Mouse (Mus musculus) embryonic facial prominence, embryonic 15.5 days (tissue): ENCODE data around the gene Dagla. TPM values are rescaled to one million over a fixed set of nuclear protein-coding genes. Genes with fewer than 3 reads are reported as not detected.
A peak's percentile ranks its signal among the peaks of the same experiment; 100 is the strongest.

Experiments
- ATAC-seq: fragments of 200-750 bp; cut with Nextera tagmentation; 2 replicates; pipeline ENCODE4 v1.8.0; 2017; ENCODE audit warnings: low read depth, moderate TSS enrichment; ENCODE audit not compliant: insufficient number of reproducible peaks, low FRiP score, low TSS enrichment
- H3K27ac ChIP-seq: fragments of 300-500 bp; sonication (generic); replicated peaks from 2 replicates; pipeline ENCODE4 v1.5.1; 2015; ENCODE audit warnings: mild to moderate bottlenecking, inconsistent platforms
- H3K27me3 ChIP-seq: fragments of 300-500 bp; sonication (generic); 2 replicates; pipeline ENCODE4 v1.6.1; 2015; ENCODE audit warnings: inconsistent platforms
- H3K36me3 ChIP-seq: fragments of 300-500 bp; sonication (generic); 2 replicates; pipeline ENCODE4 v1.6.1; 2015; ENCODE audit warnings: mild to moderate bottlenecking, inconsistent platforms
- H3K4me1 ChIP-seq: fragments of 300-500 bp; sonication (generic); 2 replicates; pipeline ENCODE4 v1.6.1; 2015; ENCODE audit warnings: inconsistent platforms
- H3K4me2 ChIP-seq: fragments of 300-500 bp; sonication (generic); replicated peaks from 2 replicates; pipeline ENCODE4 v1.6.1; 2015; ENCODE audit warnings: mild to moderate bottlenecking, inconsistent platforms
- H3K4me3 ChIP-seq: fragments of 300-500 bp; sonication (generic); replicated peaks from 2 replicates; pipeline ENCODE4 v1.5.1; 2015; ENCODE audit warnings: mild to moderate bottlenecking, inconsistent platforms
- H3K9ac ChIP-seq: fragments of 300-500 bp; sonication (generic); 2 replicates; pipeline ENCODE4 v1.6.1; 2015; ENCODE audit warnings: inconsistent platforms
- H3K9me3 ChIP-seq: fragments of 300-500 bp; sonication (generic); replicated peaks from 2 replicates; pipeline ENCODE4 v1.6.1; 2016; ENCODE audit warnings: inconsistent platforms
- WGBS: fragments of 180-500 bp; shearing (Covaris S2); methylation state at CpG from one replicate; pipeline ENCODE4 v1.1.7; 2015; 5-methylcytosine and 5-hydroxymethylcytosine counted together
- polyA plus RNA-seq: library from polyadenylated mRNA; unstranded; fragments of >200 nt; fragmentation: Nextera tagmentation; extraction: Ambion mirVana; gene quantifications from 2 replicates; pipeline ENCODE4 v1.2.1, GENCODE M21; 2015

The Dagla gene
- 2.8 and 3.5 TPM in 2 replicates for polyA plus RNA-seq

DNA sequence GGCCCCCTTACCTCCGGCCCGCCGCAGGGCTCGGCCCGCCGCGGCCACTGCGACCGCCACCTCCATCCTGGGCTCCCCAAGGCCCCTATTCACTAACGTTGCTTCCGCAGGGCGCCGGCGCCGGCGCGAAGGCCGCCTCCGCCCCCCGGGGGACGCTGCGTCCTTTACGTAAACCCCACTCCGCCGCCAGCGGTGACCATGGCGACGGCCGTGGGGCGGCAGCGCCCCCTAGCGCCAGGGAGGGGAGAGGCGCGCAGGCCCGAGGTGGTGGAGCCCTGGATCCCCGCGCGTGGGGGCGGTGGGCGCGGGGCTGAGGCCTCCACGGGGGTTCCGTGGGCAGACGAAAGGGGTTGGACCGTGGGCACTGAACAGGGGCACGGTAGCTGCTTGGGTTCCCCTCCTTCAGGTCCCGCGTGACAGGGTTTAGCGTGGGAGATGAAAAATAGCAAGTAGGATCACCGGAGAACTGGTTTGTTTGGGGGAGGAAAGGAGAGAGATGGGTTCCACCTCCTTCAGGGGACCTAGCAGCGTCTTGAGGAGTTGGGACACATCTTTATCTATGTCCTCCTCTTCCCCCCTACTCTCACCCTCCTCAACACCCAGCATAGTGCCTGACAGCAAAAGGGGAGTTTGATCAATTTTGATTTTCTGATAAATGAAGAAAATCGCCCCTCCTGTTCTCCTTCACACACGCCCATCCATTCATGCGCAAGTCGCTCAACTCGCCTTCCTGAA is at the start of gene Dagla:
Dagla (minus strand) TSS at position 68 of the 735 bp plus-strand sequence.
- Histone ChIP-seq H3K27ac (no peak within 1 kb of the TSS), H3K4me2 (peak within 1 kb of the TSS; percentile 95), H3K27me3 (no peaks in the 10 kb centered on the region), H3K9me3 (no peaks in the 10 kb centered on the region), H3K9ac (peak within 1 kb of the TSS; percentile 59), H3K4me3 (peak within 1 kb of the TSS; percentile 84), H3K36me3 (no peaks in the 10 kb centered on the region), H3K4me1 (peaks cover 32% of the 10 kb centered on the region)
- WGBS, result 7% methylated on average over 56 of the region's 56 CpGs
- peak; percentile 74 for ATAC-seq

DNA sequence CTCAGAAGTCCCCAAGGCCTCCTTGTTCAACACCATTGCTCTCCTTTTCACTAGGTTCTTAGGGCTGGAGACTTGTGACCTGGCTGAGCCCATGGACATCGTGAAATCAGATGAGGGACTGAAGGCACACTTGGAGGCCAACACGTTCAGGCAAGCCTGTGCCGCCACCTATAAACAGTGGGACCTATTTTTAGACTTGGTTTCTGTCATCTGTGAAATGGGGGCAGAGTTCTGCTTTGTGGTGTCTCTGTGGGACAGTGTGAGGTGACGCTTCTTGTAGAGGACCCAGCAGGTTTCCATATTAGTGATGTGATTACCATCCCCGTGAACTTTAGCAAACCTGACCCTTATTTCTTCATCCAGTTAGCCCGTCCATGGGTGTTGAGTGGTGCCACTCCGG is 47.5 kb upstream of the Dagla start:
- Histone ChIP-seq H3K4me3 (no peak overlapping the region), H3K9me3 (no peaks in the 10 kb centered on the region), H3K4me1 (no peaks in the 10 kb centered on the region), H3K4me2 (no peak overlapping the region), H3K36me3 (no peaks in the 10 kb centered on the region), H3K27me3 (no peaks in the 10 kb centered on the region; the same call in 1 of the 2 replicates), H3K9ac (no peak overlapping the region), H3K27ac (no peak overlapping the region)
- no peak for ATAC-seq
- WGBS, result 84% methylated on average over 7 of the region's 7 CpGs

DNA sequence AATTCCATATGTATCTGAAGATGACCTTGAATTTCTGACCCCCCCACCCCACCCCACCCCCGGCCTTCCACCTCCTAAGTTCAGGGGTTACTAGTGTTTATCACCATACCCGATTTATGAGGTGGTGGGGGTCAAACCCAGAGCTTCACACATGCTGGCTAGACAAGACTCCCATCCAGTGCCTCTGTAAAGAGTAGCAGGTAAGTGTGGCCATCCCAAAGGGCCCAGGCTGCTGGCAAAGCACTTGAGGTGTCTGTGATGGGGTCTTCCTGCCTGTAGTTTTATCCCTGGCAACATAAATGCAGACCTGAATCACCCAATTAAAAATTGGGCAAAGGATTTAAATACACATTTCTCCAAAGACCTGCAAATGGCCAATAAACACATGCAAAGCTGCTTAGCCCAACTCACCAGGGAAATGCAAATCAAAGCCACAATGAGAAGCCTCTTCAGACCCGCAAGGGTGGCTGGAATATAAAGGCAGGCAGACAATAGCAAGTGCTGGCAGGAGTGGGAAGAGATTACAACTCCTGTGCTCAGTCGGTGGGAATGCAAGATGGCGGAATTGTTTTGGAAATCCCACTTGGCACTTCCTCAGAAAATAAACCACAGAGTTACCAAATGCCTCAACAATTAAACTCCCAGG is 43.1 kb upstream of the Dagla start:
- Histone ChIP-seq H3K9me3 (no peaks in the 10 kb centered on the region), H3K27me3 (peaks cover 4% of the 10 kb centered on the region; the same call in 1 of the 2 replicates), H3K4me2 (no peak overlapping the region), H3K4me3 (no peak overlapping the region), H3K4me1 (no peaks in the 10 kb centered on the region), H3K36me3 (no peaks in the 10 kb centered on the region), H3K9ac (no peak overlapping the region), H3K27ac (no peak overlapping the region)
- no peak for ATAC-seq
- WGBS, result 55% methylated on average over 5 of the region's 5 CpGs

DNA sequence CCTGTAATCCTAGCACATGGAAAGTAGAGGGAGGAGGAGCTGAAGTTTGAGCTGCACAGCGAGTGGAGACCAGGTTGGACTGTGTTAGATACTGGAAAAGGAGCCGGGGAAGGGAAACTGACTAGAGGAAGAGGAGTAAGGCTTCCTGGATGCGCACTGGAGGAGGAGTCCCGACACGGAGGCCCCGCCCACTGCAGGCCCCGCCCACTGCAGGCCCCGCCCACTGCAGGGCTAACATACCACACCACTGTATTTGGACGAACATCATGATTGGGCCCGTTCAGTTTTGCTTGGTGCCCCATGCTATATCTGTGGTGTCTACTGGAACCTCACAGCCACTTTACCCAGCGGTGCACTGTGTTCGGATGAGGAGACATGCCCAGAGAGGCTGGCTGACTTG is 41.0 kb upstream of the Dagla start:
- H3K4me2 ChIP-seq, result no peak overlapping the region
- no peaks in the 10 kb centered on the region for H3K36me3 ChIP-seq
- peaks cover 4% of the 10 kb centered on the region; the same call in 1 of the 2 replicates for H3K27me3 ChIP-seq
- no peak overlapping the region for H3K4me3 ChIP-seq
- no peak overlapping the region for H3K27ac ChIP-seq
- WGBS, result 29% methylated on average over 12 of the region's 12 CpGs
- no peak overlapping the region for H3K9ac ChIP-seq
- H3K4me1 ChIP-seq, result peaks cover 6% of the 10 kb centered on the region
- no peaks in the 10 kb centered on the region for H3K9me3 ChIP-seq
- ATAC-seq, result 0 out of 2 replicates have a peak, but pooled peaks have one; percentile 16

DNA sequence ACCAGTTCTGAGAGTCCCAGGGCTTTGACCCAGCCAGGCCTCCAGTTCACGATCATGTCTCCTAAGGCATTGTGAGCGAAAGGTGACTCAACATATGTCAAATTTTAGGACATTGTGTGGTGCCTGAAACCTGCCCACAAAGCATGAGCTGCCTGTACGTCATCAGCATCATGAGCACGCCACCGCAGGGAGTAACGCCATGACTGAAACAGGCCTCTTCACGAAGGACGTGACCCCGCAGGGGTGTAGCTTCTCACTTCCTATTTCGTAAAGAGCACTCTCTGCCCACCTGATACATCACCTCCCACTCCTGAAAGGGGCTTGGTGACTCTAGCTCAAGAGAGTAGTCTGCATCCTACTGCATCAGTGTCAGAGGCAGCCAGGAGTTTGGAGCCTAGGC is 39.2 kb upstream of the Dagla start:
- ATAC-seq, result no peak
- WGBS, result 74% methylated on average over 10 of the region's 10 CpGs

DNA sequence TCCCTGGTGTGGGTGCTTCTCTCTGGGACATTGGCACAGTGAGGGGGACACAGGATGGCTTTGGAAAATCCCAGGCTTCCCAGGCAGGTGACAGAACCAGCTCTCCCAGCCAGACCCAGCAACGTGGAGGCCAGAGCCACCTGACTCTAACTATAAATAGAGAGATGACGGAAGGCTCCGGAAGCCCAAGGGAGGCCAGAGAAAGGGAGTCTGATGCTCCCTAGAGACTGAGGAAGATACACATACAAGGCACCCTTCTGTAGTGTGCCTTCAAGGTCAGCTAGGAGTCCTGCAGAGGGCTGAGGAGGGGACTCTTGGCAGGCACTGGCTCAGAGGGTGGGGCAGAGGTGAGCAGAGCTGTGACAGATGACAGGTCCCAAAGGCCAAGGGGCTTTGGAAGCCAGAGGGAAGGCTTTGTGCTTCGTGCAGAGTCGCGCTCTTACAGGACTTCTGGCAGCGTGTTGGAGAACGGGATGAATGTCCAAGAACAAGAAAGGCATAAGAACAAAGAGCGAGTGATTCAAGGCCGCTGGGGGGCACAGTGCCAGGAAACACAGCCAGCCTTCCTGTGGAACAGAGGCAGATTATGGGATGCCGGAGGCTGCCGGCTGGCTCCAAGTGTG is 37.3 kb upstream of the Dagla start:
- H3K9ac ChIP-seq, result no peak overlapping the region
- no peak overlapping the region for H3K27ac ChIP-seq
- no peak overlapping the region for H3K4me2 ChIP-seq
- no peaks in the 10 kb centered on the region for H3K9me3 ChIP-seq
- ATAC-seq, result 0 out of 2 replicates have a peak, but pooled peaks have one; percentile 20
- WGBS, result 42% methylated on average over 12 of the region's 12 CpGs
- H3K36me3 ChIP-seq, result no peaks in the 10 kb centered on the region
- peaks cover 6% of the 10 kb centered on the region for H3K4me1 ChIP-seq
- H3K27me3 ChIP-seq, result peaks cover 14% of the 10 kb centered on the region
- no peak overlapping the region for H3K4me3 ChIP-seq

More for the DNA sequence above, 39.2 kb upstream of the Dagla start:
- no peaks in the 10 kb centered on the region for H3K36me3 ChIP-seq
- H3K27ac ChIP-seq, result no peak overlapping the region
- no peak overlapping the region for H3K4me3 ChIP-seq
- H3K9ac ChIP-seq, result no peak overlapping the region
- H3K27me3 ChIP-seq, result peaks cover 14% of the 10 kb centered on the region
- no peak overlapping the region for H3K4me2 ChIP-seq
- H3K4me1 ChIP-seq, result peaks cover 6% of the 10 kb centered on the region
- H3K9me3 ChIP-seq, result no peaks in the 10 kb centered on the region

DNA sequence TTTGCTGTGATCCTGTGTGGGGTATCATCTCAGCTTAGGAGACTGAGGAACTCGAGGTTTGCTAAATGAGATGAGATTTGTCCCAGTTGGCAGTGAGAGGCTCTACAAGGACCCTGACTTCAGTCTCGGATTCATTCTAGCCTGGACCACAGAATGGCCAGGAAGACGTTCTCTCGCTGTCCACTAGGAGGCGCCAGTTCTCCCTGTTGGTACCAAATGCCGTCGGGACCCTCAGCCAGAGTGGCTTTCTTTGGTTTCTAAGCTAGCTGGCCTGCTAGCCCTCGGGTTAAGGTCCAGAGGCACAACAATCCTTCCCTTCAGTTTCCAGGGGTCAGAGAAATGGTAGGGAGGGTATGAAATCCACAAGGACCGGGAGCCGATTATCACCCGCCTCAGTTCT is 36.5 kb upstream of the Dagla start:
- Histone ChIP-seq H3K4me3 (no peak overlapping the region), H3K36me3 (no peaks in the 10 kb centered on the region), H3K4me2 (no peak overlapping the region), H3K4me1 (peaks cover 6% of the 10 kb centered on the region), H3K27ac (no peak overlapping the region), H3K9me3 (no peaks in the 10 kb centered on the region), H3K9ac (no peak overlapping the region), H3K27me3 (peaks cover 11% of the 10 kb centered on the region)
- ATAC-seq, result no peak
- WGBS, result 17% methylated on average over 11 of the region's 11 CpGs

DNA sequence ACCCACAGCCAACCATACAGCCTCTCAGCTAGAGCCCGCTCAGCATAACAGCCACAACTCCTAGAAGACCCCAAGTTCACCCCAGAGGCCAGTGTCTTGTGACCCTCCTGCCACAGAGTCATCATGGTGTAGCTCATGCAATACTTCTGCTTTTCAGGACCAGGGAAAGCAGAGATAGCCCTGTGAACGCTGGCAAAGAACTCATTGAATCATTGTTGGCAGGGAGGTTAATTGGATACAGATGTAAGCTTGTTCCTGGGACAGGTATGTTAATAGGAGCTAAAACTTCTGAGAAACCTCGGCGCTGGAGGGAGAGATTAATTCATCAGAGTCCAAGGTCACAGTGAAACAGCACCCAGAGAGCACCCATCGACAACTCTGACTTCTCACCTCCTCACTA is 36.0 kb upstream of the Dagla start:
- Histone ChIP-seq H3K36me3 (no peaks in the 10 kb centered on the region), H3K27me3 (peaks cover 10% of the 10 kb centered on the region; the same call in 1 of the 2 replicates), H3K4me3 (no peak overlapping the region), H3K9me3 (no peaks in the 10 kb centered on the region), H3K4me1 (peaks cover 6% of the 10 kb centered on the region), H3K27ac (no peak overlapping the region), H3K9ac (no peak overlapping the region), H3K4me2 (no peak overlapping the region)
- 13% methylated on average over 5 of the region's 5 CpGs for WGBS
- no peak for ATAC-seq

DNA sequence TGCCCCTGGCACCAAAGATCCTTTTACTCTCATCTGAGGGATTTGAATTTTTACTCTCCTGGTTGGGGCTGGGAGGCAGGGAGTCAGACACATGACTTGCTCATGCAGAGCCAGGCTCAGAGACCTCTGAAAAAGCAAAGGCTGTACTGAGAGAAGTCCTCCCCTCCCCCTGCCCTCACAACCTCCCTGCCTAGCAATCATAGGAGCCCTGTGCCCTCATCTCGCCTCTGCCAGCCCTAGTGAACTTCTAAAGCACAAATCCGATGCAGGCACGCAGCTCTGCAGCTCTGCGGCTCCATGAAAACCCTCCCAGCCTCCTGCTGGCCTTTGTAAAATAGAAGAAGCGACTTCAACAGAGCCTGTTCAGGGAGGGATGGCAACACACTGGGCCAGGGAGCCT is 34.6 kb upstream of the Dagla start:
- 17% methylated on average over 5 of the region's 5 CpGs for WGBS
- Histone ChIP-seq H3K27ac (no peak overlapping the region), H3K9me3 (no peaks in the 10 kb centered on the region), H3K9ac (no peak overlapping the region), H3K4me3 (no peak overlapping the region), H3K4me1 (peaks cover 6% of the 10 kb centered on the region), H3K36me3 (no peaks in the 10 kb centered on the region), H3K4me2 (no peak overlapping the region), H3K27me3 (peaks cover 16% of the 10 kb centered on the region; the same call in 1 of the 2 replicates)
- ATAC-seq, result no peak

DNA sequence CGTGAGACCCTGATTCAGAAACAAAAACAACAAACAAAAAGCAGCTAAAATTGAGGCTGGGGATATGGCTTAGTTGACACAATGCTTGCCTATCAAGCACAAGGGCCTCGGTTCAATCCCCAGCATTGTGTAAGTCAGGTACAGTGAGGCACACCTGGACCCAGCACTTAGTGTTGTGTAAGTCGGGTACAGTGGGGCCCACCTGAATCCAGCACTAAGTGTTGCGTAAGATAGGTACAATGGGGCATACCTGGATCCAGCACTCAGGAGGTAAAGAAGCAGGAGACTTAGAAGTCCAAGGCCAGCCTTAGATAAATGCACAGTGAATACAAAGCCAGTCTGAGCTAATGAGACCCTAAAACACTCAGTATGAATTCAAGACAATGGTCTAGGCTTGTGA is 34.0 kb upstream of the Dagla start:
- 76% methylated on average over 4 of the region's 4 CpGs for WGBS

DNA sequence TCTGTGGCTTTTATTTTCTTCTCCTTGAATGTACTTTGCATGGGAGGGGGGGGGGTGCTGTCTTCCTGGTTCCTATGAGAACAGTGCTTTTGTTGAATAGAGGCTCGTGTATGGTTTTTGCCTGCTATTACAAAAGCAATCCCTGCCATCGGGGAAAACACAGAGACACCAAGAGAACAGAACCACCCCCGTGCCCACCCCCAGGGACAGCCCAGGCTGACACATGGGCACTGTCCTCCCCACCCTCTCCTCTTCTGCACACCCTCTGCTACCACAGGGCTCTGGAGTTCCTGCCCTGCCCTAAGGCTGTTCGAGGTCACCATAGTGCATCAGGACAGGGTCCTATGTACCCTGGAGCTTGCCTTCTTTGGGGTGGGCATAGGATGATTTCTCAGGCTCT is 29.8 kb upstream of the Dagla start:
- Histone ChIP-seq H3K4me1 (no peaks in the 10 kb centered on the region), H3K27ac (no peak overlapping the region), H3K4me3 (no peak overlapping the region), H3K36me3 (no peaks in the 10 kb centered on the region), H3K9me3 (no peaks in the 10 kb centered on the region), H3K9ac (no peak overlapping the region), H3K4me2 (no peak overlapping the region), H3K27me3 (peaks cover 9% of the 10 kb centered on the region; the same call in 1 of the 2 replicates)
- WGBS, result 77% methylated on average over 4 of the region's 4 CpGs
- no peak for ATAC-seq

More for the DNA sequence above, 34.0 kb upstream of the Dagla start:
- no peak for ATAC-seq
- H3K9me3 ChIP-seq, result no peaks in the 10 kb centered on the region
- H3K4me1 ChIP-seq, result peaks cover 6% of the 10 kb centered on the region
- no peak overlapping the region for H3K9ac ChIP-seq
- H3K4me3 ChIP-seq, result no peak overlapping the region
- H3K27me3 ChIP-seq, result peaks cover 16% of the 10 kb centered on the region; the same call in 1 of the 2 replicates
- H3K27ac ChIP-seq, result no peak overlapping the region
- H3K36me3 ChIP-seq, result no peaks in the 10 kb centered on the region
- H3K4me2 ChIP-seq, result no peak overlapping the region
